Mouse (Mus musculus): ENCODE data around the gene Traf5. TPM values are rescaled to one million over a fixed set of nuclear protein-coding genes. Genes with fewer than 3 reads are reported as not detected.

Gene Traf5
- polyA plus RNA-seq, 1 experiment from 2014 or later, result 2.6 TPM

DNA sequence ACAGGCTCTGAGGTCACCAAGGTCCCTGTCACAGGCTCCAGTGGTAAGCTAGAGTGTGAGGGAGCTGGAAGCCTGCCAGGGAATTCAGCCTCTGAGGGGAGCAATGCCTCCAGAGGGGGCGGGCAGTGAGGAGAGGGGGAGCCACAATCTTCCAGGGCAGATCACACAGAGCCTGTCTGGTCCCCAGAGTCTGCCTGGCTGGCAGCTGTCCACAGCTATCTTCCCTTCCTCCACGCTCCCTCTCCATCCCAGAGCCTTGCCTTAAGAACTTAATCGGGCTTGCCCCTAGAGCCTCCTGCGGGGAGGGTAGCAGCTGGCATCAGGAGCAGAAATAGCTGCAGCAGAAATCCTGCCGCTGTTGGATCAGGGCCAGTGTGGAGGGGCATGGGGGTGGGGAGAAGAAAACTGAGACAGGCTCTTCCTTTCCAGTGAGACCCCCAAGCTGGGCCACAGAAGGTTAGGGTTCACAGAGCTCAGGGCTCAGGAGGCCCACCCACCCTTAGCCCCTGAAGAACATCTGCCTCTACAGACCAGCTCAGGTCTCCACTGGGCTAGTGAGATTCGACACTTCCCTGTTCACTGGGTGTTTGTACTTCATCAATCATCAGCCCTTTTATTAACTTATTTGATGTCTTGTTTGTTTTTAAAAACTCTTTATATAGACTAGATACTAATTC is 110.8 kb downstream of the Traf5 start:
- Histone ChIP-seq H3K4me3 (replicated peaks) (no peak overlapping the region), H3K36me3 (no peaks in the 10 kb centered on the region), H3K9me3 (no peaks in the 10 kb centered on the region), H3K4me2 (replicated peaks) (no peak overlapping the region), H3K27ac (peak overlapping the region; percentile 71), H3K4me1 (replicated peaks) (peaks cover 45% of the 10 kb centered on the region), H3K27me3 (peaks cover 5% of the 10 kb centered on the region; the same call in 1 of the 2 replicates), H3K9ac (replicated peaks) (no peak overlapping the region)
- 14% methylated on average over 6 of the region's 6 CpGs for WGBS
- ATAC-seq, result peak; percentile 89

DNA sequence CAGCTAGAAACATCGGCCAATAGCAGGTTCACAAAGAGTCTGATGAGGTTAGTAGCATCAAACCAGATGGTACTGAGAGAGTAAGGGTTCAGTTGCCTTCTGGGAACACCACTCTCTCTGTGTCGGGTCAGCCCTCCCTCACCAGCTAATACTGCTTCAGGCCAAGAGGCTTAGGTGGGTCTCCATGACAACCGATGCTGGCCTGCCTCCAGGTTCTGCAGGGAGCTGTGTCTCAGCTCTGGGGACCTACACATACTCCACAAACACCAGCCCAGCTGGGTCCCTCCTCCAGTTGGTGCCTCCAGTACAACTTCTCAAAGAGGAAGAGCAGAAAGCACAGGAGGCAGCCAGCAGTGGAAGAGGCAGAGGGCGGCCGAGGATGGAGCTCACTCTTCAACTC is 115.2 kb downstream of the Traf5 start, which contains the start of gene Rd3:
Rd3 (plus strand) TSS at position 184 of the 400 bp plus-strand sequence.
- Histone ChIP-seq H3K4me1 (replicated peaks) (peaks cover 46% of the 10 kb centered on the region), H3K4me2 (replicated peaks) (peak within 1 kb of the TSS; percentile 23; the same call in 1 of the 2 replicates), H3K36me3 (no peaks in the 10 kb centered on the region), H3K27me3 (no peaks in the 10 kb centered on the region; the same call in 1 of the 2 replicates), H3K9ac (replicated peaks) (0 out of 2 replicates have a peak within 1 kb of the TSS, but pooled peaks have one; percentile 0), H3K4me3 (replicated peaks) (no peak within 1 kb of the TSS), H3K27ac (peak within 1 kb of the TSS; percentile 45; the same call in 1 of the 2 replicates), H3K9me3 (no peaks in the 10 kb centered on the region)
- 31% methylated on average over 5 of the region's 5 CpGs for WGBS
- peak; percentile 73 for ATAC-seq

DNA sequence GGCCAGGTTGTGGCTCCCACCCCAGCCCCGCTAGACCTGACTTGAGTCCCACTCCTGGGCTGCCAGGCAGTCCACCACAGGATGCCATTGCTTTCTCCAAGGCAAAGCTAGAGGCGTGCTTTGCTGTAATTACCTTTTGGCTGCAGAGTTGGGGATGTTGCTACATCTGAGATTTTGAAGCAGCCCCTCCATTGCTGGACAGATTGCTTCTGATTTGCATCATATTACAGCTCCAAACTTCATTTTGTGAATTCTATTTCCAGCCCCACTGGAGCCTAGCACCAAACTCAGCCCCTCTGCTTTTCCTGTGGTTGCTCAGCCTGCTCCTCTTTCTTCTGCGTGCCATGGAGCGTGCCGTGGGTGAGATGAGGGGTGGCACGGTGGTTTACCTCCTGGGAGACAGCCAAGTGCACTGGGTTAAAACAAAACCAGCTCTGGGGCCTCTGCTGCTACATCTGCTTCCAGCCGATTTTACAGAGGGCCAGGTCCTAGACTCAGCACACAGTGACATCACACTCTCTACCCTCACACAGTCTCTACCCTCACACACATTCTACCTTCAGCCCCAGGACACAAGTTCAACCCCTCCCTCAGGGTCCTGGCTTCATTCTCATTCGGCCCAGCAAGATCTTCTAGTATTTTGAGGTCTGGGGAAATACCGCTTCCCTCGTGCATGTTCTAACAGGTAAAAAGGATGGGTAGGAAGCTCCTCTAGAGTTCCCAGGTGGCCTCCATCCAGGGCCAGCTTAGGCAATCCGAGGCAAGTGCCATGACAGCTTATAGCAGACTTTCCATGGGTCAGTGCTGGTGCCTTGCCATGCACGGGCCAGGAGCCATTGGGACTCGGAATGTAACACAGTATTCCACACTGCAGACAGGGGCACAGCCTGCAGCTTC is 117.6 kb downstream of the Traf5 start:
- Histone ChIP-seq H3K4me1 (replicated peaks) (peaks cover 25% of the 10 kb centered on the region), H3K27me3 (no peaks in the 10 kb centered on the region; the same call in 1 of the 2 replicates), H3K9ac (replicated peaks) (no peak overlapping the region), H3K36me3 (no peaks in the 10 kb centered on the region), H3K4me3 (replicated peaks) (no peak overlapping the region), H3K4me2 (replicated peaks) (no peak overlapping the region), H3K27ac (no peak overlapping the region), H3K9me3 (no peaks in the 10 kb centered on the region)
- ATAC-seq, result no peak
- 67% methylated on average over 13 of the region's 13 CpGs for WGBS

DNA sequence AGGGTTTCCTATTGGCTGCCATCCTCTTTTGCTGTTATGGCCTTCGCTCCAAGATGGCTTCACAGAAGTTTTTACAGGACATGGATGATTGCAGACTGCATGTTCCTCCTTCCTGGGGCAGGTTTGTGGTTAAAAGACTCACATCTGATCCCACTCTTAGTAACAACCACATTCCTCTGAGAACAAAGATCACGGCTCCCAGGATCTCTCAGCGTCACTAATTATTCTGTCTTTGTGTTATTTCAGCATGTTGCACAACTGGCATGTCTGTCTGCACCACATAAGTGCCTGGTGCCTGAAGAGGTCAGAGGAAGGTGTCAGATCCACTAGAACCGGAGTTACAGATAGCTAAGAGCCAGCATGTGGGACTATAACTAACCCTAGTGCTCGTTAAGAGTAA is 122.4 kb downstream of the Traf5 start:
- WGBS, result 78% methylated on average over 5 of the region's 5 CpGs
- no peak for ATAC-seq
- H3K4me3 ChIP-seq (replicated peaks), result no peak overlapping the region

DNA sequence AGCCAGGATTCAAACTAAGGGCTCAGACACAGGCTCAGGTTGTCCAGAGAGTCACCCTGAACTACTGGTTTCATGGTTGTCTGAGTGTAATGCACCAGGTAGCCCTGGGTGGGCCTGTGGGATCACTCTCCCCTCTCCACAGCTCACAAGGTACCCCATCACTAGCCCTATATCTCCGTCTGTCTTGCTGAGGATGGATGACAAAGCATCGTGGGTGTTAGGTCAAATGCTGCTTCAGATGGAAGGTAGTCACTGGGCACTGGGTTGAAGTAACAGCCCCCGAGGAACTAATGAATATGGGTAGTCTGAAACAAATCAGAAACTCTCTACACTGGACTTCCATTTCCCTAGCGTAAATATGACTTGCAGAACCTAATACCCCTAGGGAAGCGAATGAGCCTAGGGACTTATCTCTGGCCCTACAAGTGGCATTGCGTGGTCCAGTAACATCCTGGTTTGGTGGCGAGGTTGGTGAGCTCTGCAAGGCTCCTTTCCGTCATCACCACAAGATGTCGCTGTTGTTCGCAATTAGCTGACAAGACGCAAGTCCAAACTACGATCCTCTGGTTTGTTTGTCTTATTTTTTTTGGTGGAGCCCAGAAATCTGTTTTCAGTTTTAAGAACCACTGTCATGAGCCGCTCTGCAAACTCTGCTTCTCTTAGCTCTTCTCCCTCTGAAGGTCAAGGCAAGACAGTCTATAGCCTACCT is 127.4 kb downstream of the Traf5 start:
- no peak overlapping the region for H3K4me2 ChIP-seq (replicated peaks)
- H3K27ac ChIP-seq, result no peak overlapping the region
- peak; percentile 75; the same call in 1 of the 2 replicates for ATAC-seq
- H3K36me3 ChIP-seq, result no peaks in the 10 kb centered on the region
- H3K27me3 ChIP-seq, result no peaks in the 10 kb centered on the region
- WGBS, result 20% methylated on average over 13 of the region's 13 CpGs
- H3K9me3 ChIP-seq, result no peaks in the 10 kb centered on the region
- no peak overlapping the region for H3K9ac ChIP-seq (replicated peaks)
- H3K4me3 ChIP-seq (replicated peaks), result no peak overlapping the region
- H3K4me1 ChIP-seq (replicated peaks), result no peaks in the 10 kb centered on the region

More for the DNA sequence above, 122.4 kb downstream of the Traf5 start:
- H3K9me3 ChIP-seq, result no peaks in the 10 kb centered on the region
- no peak overlapping the region for H3K27ac ChIP-seq
- no peaks in the 10 kb centered on the region for H3K36me3 ChIP-seq
- H3K9ac ChIP-seq (replicated peaks), result no peak overlapping the region
- H3K27me3 ChIP-seq, result no peaks in the 10 kb centered on the region
- H3K4me1 ChIP-seq (replicated peaks), result peaks cover 4% of the 10 kb centered on the region; the same call in 1 of the 2 replicates
- H3K4me2 ChIP-seq (replicated peaks), result no peak overlapping the region

DNA sequence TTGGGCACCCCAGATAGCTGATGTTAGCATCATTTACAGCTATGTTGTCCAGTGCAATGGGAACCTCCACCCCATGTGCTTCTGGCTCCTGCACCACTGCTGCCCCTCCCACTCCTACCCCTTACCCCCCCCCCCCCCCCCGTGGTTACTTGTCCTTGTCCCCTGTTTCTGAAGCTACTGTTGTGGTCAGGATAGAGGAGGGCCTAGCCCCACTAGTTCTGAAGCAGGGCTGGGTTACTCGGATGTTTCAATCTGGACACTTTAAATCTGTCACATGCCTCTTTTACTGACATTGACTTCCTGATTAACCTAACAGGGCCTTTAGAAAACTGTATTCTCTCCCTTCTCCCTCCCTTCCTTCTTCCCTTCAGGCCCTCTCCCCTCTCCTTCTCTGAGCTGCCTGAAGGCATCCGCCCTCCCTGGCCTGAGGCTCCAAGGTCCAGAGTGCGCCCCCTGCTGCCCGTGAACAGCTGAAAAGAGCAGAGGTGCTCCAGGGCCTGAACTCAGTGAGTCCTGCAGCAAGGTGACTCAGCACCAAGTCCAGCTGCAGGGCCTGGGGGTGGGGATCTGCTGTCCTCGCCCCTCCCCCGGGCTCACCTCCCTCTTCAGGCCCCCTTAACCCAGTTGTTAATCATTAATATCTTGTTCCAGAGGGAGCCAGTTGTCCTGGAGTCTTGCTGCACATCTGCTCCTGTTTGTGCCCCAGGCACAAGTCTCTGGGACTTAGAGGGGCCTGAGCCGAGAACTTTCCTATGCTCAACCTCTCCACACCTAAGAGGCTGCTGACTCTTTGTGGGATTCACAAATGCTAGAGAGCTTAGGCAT is 128.2 kb downstream of the Traf5 start:
- Histone ChIP-seq H3K27me3 (no peaks in the 10 kb centered on the region), H3K4me3 (replicated peaks) (no peak overlapping the region), H3K36me3 (no peaks in the 10 kb centered on the region), H3K4me2 (replicated peaks) (no peak overlapping the region), H3K4me1 (replicated peaks) (no peaks in the 10 kb centered on the region), H3K9ac (replicated peaks) (no peak overlapping the region), H3K27ac (no peak overlapping the region), H3K9me3 (no peaks in the 10 kb centered on the region)
- ATAC-seq, result peak; percentile 83
- WGBS, result 26% methylated on average over 8 of the region's 8 CpGs

DNA sequence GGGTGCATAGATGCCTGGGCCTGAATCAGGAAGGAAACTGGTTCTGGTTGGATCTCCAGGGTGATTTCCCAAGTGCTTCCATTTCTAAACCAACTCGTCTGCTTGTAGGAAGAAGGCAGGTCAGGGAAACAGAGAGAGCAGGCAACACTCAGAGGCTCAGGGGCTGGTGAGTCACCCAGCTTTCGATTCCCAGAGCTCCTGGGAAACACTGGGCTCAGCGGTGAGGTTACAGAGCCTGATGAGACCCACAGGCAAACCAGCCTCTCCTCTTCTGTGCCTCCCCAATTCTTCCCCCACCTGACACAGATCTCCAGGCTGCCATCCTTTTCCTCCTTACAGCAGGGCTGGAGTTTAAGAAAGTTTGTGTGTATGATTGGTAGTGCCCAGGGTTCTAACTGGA is 128.9 kb downstream of the Traf5 start:
- H3K4me2 ChIP-seq (replicated peaks), result no peak overlapping the region
- no peaks in the 10 kb centered on the region for H3K4me1 ChIP-seq (replicated peaks)
- no peaks in the 10 kb centered on the region for H3K9me3 ChIP-seq
- no peaks in the 10 kb centered on the region for H3K36me3 ChIP-seq
- 81% methylated on average over 3 of the region's 3 CpGs for WGBS
- H3K27ac ChIP-seq, result no peak overlapping the region
- no peak overlapping the region for H3K9ac ChIP-seq (replicated peaks)
- H3K4me3 ChIP-seq (replicated peaks), result no peak overlapping the region
- no peaks in the 10 kb centered on the region for H3K27me3 ChIP-seq
- ATAC-seq, result no peak

DNA sequence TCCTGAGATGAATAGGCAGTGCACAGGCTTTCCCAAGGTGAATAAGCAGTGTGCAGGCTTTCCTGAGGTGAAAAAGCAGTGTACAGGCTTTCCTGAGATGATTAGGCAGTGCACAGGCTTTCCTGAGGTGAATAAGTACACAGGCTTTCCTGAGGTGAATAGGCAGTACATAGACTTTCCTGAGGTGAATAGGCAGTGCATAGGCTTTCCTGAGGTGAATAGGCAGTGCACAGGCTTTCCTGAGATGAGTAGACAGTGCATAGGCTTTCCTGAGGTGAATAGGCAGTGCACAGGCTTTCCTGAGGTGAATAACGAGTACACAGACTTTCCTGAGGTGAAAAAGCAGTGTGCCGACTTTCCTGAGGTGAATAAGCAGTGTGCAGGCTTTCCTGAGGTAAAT is 131.4 kb downstream of the Traf5 start:
- H3K9me3 ChIP-seq, result no peaks in the 10 kb centered on the region
- no peak for ATAC-seq
- no peaks in the 10 kb centered on the region for H3K36me3 ChIP-seq
- no peak overlapping the region for H3K27ac ChIP-seq
- no peak overlapping the region for H3K4me2 ChIP-seq (replicated peaks)
- no peaks in the 10 kb centered on the region for H3K27me3 ChIP-seq
- H3K4me3 ChIP-seq (replicated peaks), result no peak overlapping the region
- H3K4me1 ChIP-seq (replicated peaks), result no peaks in the 10 kb centered on the region
- 69% methylated on average over 2 of the region's 2 CpGs for WGBS
- H3K9ac ChIP-seq (replicated peaks), result no peak overlapping the region

DNA sequence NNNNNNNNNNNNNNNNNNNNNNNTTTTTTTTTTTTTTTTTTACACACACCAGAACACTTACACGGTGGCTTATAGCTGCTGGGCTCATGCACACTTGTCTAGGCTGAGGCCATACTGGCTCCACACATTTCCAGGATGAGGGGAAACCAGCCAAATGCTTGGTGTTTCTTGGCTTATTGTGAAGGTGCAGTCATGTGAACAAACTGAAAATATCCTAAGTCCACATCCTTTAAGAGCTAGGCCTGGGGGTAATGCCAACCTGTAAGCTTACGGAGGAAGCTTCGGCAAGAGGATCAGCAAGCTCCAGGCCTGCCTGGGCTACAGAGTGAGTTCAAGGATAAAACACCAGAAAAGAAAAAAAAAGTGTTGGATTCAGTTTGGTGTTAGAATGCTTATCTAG is 135.0 kb downstream of the Traf5 start:
- Histone ChIP-seq H3K4me2 (replicated peaks) (no peak overlapping the region), H3K36me3 (no peaks in the 10 kb centered on the region), H3K4me1 (replicated peaks) (no peaks in the 10 kb centered on the region), H3K4me3 (replicated peaks) (no peak overlapping the region), H3K27ac (no peak overlapping the region), H3K9ac (replicated peaks) (no peak overlapping the region), H3K27me3 (no peaks in the 10 kb centered on the region), H3K9me3 (no peaks in the 10 kb centered on the region)
- ATAC-seq, result no peak
- WGBS, result 93% methylated on average over 3 of the region's 3 CpGs

DNA sequence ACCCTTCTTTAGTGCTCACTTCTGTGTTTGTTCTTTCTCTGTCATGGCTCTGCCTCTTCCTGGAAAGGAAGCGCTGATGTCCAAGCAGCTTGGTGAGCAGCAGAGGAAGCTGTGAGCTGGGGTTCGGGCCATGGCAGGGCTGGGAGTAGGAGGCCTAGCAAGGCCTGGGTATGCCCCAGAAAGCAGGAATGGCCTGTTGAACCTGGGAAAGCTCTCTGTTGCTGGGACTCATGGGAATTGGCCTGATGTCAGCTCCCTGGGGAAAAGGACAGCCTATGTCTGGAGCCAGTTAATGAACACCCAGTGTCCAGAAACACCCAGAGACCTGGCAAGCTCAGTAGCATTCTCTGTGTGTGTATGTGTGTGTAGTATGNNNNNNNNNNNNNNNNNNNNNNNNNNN is 135.5 kb downstream of the Traf5 start:
- no peaks in the 10 kb centered on the region for H3K36me3 ChIP-seq
- no peak overlapping the region for H3K4me3 ChIP-seq (replicated peaks)
- H3K27me3 ChIP-seq, result no peaks in the 10 kb centered on the region
- H3K9me3 ChIP-seq, result no peaks in the 10 kb centered on the region
- no peak overlapping the region for H3K27ac ChIP-seq
- no peak overlapping the region for H3K4me2 ChIP-seq (replicated peaks)
- 90% methylated on average over 2 of the region's 2 CpGs for WGBS
- H3K9ac ChIP-seq (replicated peaks), result no peak overlapping the region
- ATAC-seq, result no peak
- no peaks in the 10 kb centered on the region for H3K4me1 ChIP-seq (replicated peaks)

DNA sequence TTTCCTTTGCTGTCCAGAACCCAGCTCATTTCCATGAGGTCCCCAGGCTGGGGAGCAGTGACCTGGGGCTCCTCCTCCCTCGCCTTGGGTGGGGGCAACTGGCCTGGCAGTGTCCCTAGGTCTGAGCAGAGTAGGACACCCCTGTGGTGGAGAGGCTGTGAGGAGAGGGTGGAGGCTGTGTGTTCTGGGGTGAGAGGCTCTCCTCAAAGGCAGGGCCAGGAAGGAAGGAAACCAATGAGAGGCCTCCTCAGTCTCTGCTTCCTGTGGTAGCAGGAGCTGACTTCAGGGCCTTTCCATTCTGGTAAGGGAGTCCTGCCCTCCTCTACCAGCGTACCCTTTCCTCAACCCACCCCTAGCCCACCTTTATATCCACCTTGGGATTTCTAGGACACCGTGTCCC is 136.1 kb downstream of the Traf5 start:
- Histone ChIP-seq H3K36me3 (no peaks in the 10 kb centered on the region), H3K4me2 (replicated peaks) (no peak overlapping the region), H3K27me3 (no peaks in the 10 kb centered on the region), H3K4me3 (replicated peaks) (no peak overlapping the region), H3K9me3 (no peaks in the 10 kb centered on the region), H3K9ac (replicated peaks) (no peak overlapping the region), H3K27ac (no peak overlapping the region), H3K4me1 (replicated peaks) (no peaks in the 10 kb centered on the region)
- no peak for ATAC-seq
- WGBS, result 68% methylated on average over 3 of the region's 3 CpGs
